Mouse (Mus musculus) thymus, postnatal 36 days (tissue): ENCODE measurements around the gene Slc35f2.

Source experiments
- DNase-seq, 2 experiments: peaks; one replicate each; pipeline ENCODE4 v3.0.0; 2022; ENCODE audit warnings: mixed read lengths in 2 of 2

Gene Slc35f2

DNA sequence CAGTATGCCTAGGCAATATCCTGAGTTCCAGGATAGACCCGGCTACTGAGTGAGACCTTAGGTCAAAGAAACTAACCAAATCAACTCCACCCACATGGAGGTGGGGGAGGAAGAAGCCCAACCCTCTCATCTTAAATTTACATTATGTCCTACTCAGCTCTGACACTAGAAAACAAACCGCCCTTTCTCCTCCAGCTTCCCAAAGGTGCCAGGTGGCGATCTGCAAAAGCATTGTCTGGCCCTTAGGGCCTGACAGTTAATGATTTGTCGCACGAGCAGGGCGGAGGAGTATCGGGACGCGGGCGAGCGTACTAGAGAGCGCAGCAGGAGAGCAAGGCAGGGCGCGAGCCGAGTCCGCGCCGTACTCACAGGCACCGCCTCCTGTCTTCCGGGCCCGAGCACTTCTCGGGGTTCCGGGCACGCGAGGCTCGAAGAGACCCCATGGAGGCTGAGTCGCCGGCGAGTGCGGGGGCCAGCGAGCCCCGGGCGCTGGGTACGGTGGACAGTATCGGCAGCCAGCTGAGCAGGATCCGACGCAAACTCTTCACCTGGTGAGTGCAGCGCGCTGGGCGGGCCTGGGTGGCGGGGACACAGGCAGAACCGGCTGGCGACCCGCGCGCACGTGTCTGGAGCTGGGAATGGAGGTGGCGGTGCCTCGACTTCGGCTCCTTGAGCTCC, at the start of gene Slc35f2:
TSS of gene Slc35f2 (plus strand) at position 195 of the 678 bp plus-strand sequence.
- DNase-seq = peak; percentile 74 to 75

DNA sequence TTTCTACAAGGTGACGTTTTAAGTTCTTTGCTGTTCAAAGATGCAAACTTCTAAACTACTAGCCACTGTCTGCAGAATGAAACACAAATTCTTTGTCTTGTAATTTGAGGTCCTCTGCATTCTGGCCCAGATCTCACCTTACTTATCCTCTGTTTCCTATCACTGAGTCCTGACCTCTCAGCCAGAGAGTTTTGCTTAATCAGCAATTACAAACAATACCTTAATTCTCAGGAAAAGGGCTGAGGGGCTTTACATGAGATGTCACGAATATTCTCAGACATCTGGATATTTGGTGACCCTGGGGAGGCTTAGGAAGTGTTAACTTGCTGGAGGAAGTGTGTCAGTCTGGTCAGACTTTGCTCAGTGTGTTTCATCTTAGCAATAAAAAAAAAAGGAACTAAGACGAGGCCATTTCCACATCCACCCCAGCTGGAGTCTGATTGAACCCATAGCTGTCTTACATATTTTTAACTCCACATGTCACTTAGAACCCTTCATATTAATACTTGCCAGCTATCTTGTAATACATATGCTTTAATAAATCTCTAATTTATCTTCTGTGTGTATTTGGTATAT, 30.4 kb upstream of the Slc35f2 start:
- DNase-seq = no peak

DNA sequence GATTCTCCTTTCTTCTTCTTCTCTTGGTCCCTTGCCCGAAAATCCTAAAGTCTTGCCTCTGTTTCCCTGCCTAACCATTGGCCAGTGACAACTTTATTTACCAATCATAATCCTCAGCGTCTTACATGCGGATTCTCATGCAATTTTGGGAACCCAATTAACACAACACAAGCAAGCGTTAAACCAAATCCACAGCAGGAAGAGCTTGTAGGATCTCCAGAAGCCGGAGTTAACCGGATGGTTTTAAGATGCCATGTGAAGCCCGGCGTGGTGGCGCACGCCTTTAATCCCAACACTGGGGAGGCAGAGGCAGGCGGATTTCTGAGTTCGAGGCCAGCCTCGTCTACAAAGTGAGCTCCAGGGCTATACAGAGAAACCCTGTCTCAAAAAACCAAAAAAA, 20.9 kb upstream of the Slc35f2 start:
- DNase-seq = no peak

DNA sequence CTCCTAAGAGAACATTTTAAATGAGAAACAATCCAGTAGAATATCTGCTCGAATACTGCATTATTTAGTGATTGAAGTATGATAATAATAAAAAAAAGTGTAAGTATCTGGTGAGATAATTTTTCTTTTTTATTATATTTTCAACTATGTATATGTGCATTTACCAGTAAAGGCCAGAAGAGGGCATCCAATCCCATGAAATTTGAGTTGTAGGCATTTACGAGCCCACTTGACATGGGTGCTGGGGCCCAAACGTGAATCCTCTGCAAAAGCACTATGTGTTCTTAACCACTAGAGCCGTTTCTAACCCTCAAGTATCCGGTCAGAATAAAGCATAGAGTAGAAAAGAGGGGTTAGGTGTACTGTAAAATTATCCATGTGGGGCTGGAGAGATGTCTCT, 20.4 kb upstream of the Slc35f2 start:
- DNase-seq = peak in 1 of 2 experiments; percentile 7

DNA sequence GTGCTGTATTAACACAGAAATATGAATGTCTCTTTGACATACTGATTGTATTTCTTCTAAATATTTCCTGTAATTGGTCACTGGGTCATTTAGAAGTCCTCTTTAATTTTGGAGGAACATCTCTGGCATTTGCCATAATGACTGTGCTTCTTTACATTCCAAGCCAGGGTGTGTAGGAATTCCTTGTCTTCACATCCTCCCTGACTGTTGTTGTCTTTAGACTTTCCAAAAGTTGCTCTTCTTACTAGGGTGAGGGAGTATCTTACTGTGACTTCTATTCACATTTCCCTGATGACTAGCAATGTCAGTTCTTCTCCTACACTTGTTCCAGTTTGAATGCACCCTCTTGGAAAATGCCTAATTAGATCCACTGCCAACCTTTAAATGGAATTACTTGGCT, 16.5 kb upstream of the Slc35f2 start:
- no peak for DNase-seq

DNA sequence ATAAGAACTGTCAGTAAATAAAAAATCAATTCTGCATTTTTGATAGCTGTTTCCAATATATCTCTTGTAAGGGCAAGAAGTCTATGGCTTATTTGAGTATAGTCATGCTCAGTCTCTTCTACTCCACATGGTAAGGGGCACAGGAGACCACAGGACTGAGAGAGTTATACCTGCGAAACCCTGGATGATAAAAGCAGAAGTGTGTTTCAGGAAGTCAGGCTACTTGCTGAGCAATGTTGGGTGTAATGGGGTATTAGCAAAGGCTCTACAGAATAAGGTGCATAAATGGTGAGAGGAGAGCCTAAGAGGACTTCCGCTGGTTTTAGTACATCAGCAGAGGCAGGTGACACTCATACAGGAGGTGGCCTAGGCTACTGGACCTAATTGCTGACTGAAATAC, 13.2 kb upstream of the Slc35f2 start:
- DNase-seq = no peak

DNA sequence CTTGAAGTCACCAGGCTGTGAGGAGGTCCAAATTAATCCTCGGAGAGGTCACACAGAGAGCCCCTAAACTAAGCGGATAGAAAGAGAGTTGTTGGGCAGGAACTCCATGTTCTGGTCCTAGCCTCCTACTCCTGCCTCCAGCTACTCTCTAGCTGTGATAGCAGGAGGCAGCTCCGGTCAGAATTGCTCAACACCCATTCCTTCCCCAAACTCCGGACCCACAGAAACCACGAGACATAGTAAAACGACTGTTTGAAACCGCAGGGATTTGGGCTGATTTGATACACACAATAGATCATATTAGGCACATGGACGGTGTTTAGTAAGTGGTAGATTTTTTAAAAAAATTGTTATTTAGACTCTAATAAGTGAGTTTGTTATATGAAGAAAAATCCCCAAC, 6.6 kb upstream of the Slc35f2 start:
- no peak for DNase-seq

DNA sequence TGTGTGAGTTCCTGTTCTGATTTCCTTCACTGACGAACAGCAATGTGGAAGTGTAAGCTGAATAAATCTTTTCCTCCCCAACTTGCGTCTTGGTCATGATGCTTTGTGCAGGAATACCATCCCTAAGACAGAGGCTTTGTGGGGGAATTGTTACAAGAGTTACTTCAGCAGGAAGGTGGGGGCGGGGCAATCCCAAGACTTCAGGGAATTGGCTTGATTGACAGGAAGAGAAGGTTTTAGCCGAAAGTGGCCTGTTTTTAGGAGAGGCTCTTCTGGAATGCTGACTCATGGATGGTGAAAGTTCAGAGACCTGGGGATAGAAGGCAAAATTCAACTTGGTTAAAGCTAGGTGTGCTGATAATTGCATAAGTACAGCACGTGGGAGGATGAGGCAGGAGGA, 2.9 kb upstream of the Slc35f2 start:
- DNase-seq = no peak

DNA sequence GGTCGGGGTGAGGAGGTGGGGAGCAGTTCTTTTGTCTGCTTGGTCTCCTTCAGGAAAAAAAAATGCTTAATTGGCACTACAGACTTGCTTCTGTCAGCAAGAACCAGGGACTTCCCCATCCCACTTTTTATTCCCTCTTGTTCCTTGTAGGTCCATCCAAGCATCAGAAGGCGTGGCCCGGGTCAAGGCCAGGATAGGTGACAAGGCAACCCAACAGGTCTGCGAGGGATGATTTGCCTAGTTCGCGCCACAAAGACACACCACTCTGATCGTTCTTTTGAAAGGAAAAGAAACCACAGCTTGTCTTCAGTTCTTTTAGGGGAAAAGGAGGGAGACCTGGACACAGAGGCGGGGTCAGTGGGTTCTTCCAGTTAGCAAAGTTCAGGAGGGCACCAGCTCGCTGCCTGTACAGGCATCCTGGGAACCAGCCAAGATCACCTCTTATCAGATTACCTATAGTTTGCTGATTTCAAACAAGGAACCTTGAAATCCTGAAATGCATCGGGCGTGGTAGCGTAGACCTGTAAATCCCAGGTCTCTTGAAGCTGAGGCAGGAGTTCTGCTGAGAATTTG, 481 bp upstream of the Slc35f2 start:
- DNase-seq = no peak

DNA sequence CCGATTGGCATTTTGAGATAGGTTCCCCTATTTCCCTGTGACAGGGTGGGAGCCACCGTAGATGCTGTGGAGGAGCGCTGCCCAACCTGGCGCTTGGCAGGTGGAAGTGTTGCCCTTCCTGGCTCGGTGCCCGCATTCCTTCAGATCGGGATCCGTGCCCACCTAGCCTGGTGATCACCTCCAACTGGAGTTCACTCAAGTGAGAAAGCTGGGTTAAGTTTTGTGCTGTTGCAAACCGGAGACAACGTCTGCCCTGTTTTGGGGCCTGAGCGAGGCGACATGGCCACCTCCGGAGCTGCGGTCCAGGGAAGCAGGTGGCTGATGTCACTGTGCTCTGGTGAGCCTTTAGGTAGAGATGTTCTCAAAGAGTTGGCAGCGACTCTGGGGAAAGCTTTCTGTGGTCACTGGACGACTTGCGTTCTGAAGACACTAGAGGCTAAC, 803 bp downstream of the Slc35f2 start:
- peak in 1 of 2 experiments; percentile 24 for DNase-seq

DNA sequence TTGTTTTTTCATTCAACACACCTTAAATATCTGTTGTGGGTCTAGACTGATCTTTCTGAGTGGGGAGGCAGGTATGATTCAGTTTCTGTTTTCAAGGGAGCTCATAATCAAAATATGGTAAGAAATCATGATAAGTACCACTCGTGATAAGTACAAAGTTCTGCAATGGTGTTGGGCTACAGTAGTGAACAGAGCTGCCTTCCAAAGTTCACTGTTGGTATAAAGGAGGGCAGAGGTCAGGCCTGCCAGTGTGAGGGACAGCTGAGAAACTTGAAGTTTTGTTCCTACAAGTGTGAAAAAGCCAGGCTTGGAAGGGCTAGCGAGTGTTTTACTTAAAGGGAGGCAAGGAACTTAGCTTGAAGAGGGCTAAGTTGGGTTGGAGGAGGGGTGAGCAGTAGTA, 4.2 kb downstream of the Slc35f2 start:
- no peak for DNase-seq

DNA sequence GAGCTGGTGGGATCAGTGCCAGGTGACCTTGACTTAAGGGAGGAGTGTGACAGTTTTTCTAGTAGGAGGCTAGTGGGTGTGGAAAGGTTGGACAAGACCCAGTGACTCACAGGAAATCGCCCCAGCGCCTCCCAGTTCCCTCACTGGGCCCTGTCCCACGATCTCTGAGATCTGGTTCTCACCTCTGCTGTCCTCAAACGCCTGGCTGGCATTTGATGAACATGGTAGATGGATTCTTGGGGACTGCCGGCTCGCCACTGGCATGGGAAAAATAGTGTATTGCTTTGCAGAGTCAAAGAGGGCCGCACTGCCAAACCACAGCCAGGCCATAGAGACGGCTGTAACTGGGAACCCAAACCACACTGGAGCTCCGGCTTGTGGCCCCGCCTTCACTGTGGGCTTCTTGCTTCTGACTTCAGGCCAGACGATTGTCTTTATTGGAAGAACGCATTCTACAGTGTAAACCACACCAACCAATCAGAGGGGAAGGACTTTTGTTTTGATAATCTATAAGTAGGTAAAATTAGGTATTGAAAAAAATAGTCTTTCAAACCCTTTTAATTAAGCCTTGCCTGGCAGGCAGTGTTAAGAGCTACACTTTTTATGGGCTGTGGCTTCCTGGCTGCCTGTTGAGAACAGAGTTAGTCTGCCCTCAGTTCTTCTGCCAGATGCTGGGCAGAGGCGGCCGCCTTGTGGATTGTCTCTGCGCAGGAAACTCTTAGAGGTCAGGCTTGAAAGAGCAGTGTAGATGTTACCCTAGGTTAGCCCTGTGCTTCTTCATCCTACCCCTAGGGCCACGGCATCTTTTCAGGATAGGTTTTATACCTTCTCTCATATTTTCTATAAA, 15.4 kb downstream of the Slc35f2 start:
- DNase-seq = peak; percentile 34 to 38

DNA sequence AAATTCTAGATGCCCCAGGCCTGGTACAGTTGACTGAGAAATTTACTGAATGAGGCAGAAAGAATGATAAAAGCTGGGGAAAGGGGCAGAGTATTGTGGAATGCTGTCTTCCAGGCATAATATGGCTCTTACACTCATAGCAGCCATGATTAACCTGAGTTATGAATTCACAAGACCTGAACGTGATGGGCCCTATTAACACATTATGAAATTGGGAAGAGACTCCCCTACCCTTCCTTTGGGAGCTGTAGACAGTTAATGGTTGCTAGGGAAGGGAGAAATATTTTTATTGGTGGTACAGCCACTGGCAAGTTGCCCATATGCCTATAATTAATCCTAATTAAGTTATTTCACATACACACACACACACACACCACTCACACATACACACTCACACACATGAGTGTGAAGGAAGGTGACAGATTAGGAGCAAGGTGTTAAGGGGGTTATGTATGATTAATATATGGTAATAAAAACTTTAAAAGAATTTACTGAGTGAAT, 22.5 kb downstream of the Slc35f2 start:
- DNase-seq = no peak

DNA sequence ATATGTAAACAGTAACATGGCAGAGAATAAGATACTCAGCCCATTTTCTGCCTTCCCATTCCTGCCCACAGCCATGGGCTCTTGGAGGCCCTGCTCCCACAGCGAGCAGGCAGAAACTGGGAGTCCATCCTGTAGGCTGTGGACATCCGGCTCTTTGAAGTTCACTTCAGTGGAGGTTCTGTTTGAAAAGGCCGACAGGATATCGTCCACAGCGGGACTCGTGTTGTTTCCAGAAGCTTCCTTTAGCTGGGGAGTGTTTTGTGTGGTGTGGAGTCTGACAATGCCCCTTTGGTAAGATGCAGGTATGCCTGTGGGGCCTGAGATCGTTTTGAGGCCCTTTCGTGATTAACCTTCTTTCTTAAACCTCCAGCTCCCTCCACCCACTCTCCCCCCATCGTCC, 23.2 kb downstream of the Slc35f2 start:
- no peak for DNase-seq

DNA sequence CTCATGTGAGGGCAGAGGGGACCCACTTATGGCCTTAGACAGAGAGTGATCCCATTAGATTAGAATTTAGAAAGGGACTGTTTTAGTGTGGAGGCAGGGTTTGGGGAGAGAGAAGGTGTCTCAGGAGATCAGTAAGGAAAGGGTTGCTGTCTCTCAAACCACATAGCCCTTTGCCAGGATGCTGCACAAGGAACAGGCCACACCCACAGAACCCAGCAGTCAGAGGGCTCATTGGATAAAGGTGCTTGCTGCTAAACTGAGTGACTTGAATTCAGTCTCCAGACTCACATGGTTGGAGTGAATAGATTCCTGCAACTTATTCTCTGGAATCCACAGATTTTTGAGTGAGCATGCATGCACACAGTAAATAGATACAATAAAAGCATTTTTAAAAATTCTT, 24.0 kb downstream of the Slc35f2 start:
- DNase-seq = peak in 1 of 2 experiments; percentile 29

DNA sequence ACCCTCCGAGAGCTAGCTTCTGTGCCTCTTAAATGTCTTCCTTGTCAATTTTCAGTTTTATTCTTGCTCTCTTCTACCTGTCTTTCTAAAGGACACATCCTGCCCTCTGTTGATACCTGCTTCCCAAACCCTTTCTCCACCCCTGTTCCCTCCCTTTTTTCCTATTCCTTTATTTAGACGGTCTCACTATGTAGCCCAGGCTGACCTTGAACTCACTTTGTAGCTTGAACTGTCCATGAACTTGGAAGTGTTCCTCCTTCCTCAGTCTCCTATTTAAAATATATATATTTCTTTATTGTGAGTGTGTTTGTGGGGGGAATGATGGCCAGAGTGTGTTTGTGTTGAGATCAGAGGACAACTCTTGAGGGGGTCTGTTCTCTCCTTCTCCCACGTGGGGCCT, 25.0 kb downstream of the Slc35f2 start:
- DNase-seq = no peak

DNA sequence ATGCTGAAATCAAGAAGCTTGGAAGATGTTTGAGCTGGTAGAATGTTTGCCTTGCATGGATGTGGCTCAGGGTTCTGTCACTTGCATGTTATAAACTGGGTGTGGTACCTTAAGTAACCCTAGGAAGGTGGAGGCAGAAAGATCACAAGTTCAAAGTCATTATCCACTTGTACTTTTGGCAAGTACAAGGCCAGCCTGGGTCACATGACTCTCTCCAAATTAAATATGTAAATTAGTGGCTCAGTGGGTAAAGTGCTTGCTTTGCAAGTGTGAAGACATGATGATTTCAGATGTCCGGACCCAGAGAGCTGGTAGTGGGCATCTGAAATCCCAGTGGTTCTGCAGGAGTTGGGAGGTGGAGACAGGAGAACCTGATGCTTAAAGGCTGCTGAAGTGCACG, 25.8 kb downstream of the Slc35f2 start:
- no peak for DNase-seq

DNA sequence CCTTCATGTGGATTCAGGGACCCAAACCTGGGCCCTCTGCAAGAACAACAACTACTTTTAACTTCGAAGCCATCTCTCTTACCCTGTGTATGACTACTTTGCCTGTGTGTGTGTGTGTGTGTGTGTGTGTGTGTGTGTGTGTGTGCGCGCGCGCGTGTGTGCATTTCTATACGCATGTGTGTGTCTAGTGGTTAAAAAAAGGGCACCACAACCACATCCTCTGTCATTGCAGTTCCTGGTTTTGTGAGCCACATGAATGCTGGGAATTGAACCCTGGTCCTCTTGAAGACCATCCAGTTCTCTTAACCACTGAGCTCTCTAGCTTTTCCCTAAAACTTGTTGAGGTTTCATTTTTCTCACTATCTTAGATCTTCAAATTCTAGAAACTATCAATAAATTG, 31.6 kb downstream of the Slc35f2 start:
- no peak for DNase-seq

DNA sequence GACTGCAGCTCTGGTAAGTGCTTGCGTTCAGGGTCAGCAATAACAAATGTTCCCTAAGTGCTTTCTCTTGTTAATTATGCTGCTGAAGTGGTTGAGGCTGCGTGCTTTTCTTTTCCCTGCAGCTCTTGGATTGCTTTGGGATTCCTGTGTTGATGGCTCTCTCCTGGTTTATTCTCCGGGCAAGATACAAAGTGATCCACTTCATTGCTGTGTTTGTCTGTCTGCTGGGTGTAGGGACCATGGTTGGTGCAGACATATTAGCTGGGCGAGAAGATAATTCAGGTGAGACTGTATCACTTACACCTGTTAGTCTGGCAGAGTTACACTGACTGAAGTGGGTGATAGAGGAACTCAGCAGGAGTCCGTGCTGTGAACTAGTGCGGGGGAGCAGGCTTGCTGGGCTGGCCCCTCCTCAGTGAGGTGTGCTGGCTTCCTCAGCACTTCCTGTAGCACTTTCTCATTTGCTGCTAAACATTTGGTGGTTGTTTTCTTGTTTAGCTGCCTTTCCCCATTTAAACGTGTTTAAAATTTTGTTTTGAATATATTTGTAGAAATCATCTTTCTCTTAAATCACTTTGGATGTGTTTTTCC, 35.3 kb downstream of the Slc35f2 start:
- DNase-seq = peak; percentile 55 to 76

DNA sequence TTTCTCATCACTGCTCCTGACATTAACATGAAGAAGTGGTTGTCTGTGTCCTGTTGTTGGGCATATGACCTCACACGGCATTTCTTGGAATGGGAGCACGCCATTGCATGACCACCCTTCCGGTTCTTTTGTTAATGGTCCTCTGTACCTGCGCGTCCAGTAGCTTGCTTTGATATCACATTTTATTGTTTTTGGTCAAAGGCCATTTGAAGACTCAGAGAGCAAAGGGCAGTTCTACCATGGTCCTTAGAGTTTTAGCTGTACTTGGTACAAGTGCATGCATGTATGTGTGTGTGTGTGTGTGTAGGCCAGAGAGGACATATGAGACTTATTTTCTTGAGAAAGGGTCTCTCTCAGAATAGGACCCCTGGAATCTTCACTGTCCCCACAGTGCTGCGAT, 42.1 kb downstream of the Slc35f2 start:
- no peak for DNase-seq

DNA sequence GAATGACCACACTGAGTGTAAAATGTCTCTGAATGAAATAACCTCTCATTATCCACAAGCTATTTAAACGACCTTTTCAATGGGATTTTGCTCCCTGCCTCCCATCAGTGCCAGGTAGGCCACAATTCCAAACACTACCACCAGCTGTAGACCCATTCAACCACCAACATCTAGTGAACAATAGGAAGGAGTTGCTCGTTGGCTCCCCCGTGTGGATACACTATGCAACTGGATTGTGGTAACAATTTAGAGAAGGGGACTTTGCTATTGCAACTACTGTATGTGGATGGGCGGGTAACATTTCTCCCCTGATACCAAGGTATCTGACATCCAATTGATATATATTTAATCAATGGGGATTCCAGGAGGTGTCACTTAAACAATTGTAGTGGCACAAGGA, 47.4 kb downstream of the Slc35f2 start:
- DNase-seq = peak; percentile 73 to 78

DNA sequence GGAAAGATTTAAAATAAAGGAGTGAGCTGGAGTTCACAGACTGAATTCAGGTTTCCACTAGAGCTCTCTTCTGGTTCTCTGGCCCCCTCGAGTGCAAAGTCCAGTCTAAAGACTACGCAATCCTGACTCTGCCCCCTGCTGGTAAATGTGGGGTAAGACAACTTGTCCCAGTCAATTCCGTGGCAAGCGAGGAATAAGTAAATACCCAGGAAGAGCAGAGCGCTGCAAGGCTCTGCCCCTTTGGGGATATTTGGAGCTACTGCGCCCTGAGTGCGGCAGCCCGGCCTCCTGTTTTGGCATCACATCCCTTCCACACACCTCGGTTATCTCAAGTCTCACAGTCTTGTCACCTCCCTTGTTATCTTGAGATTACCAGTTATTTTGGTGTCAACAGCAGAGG, 54.0 kb downstream of the Slc35f2 start:
- no peak for DNase-seq
